Mouse (Mus musculus): ENCODE data around the gene Cptp. TPM values are rescaled to one million over a fixed set of nuclear protein-coding genes. Genes with fewer than 3 reads are reported as not detected.
A peak's percentile ranks its signal among the peaks of the same experiment; 100 is the strongest.

The Cptp gene
- total RNA-seq (2022): 1 to 10 TPM; 7.3 to 9.9 (median 8.6) TPM

- DNase-seq (ENCODE audit: low spot score): peak; percentile 98
Measured at GRCm38 (mm10) chr4:155869317-155870033, at the start of gene Cptp, which contains the start of gene Ints11. Gene Cptp, minus strand, starts transcription at chr4:155869440. Gene Ints11, plus strand, starts transcription at chr4:155869546.

- no peak for DNase-seq (ENCODE audit: low spot score)
Measured at GRCm38 (mm10) chr4:155908751-155909150, 39.5 kb upstream of the Cptp start.

GRCm38 (mm10) chr4:155908281-155908680 lies 39.0 kb upstream of the Cptp start:
- DNase-seq (ENCODE audit: low spot score): no peak

- no peak for DNase-seq (ENCODE audit: low spot score)
Measured at GRCm38 (mm10) chr4:155907003-155907402, 37.8 kb upstream of the Cptp start.

- no peak for DNase-seq (ENCODE audit: low spot score)
Measured at GRCm38 (mm10) chr4:155906125-155906524, 36.9 kb upstream of the Cptp start.

GRCm38 (mm10) chr4:155905634-155906033 lies 36.4 kb upstream of the Cptp start:
- no peak for DNase-seq (ENCODE audit: low spot score)

- DNase-seq (ENCODE audit: low spot score): peak; percentile 0
Measured at GRCm38 (mm10) chr4:155904318-155905102, 35.3 kb upstream of the Cptp start.

GRCm38 (mm10) chr4:155903246-155903645 lies 34.0 kb upstream of the Cptp start:
- no peak for DNase-seq (ENCODE audit: low spot score)

GRCm38 (mm10) chr4:155901205-155901604 lies 32.0 kb upstream of the Cptp start:
- DNase-seq (ENCODE audit: low spot score): no peak

- DNase-seq (ENCODE audit: low spot score): no peak
Measured at GRCm38 (mm10) chr4:155899355-155899754, 30.1 kb upstream of the Cptp start.

GRCm38 (mm10) chr4:155898318-155898717 lies 29.1 kb upstream of the Cptp start:
- no peak for DNase-seq (ENCODE audit: low spot score)

- no peak for DNase-seq (ENCODE audit: low spot score)
Measured at GRCm38 (mm10) chr4:155896461-155896860, 27.2 kb upstream of the Cptp start.

GRCm38 (mm10) chr4:155895826-155896225 lies 26.6 kb upstream of the Cptp start:
- no peak for DNase-seq (ENCODE audit: low spot score)

GRCm38 (mm10) chr4:155895216-155895615 lies 26.0 kb upstream of the Cptp start:
- peak; percentile 70 for DNase-seq (ENCODE audit: low spot score)

GRCm38 (mm10) chr4:155894311-155894881 lies 25.2 kb upstream of the Cptp start:
- peak; percentile 86 for DNase-seq (ENCODE audit: low spot score)

GRCm38 (mm10) chr4:155893212-155893690 lies 24.0 kb upstream of the Cptp start:
- DNase-seq (ENCODE audit: low spot score): no peak

GRCm38 (mm10) chr4:155892438-155893211 lies 23.4 kb upstream of the Cptp start:
- peak; percentile 35 for DNase-seq (ENCODE audit: low spot score)

GRCm38 (mm10) chr4:155892017-155892416 lies 22.8 kb upstream of the Cptp start:
- peak; percentile 61 for DNase-seq (ENCODE audit: low spot score)

- DNase-seq (ENCODE audit: low spot score): peak; percentile 94
Measured at GRCm38 (mm10) chr4:155891551-155892001, 22.3 kb upstream of the Cptp start, which contains the start of the genes Pusl1 and Acap3. Gene Pusl1, minus strand, starts transcription at chr4:155891781. Gene Acap3, plus strand, starts transcription at chr4:155891822.

- DNase-seq (ENCODE audit: low spot score): no peak
Measured at GRCm38 (mm10) chr4:155891011-155891471, 21.8 kb upstream of the Cptp start.

GRCm38 (mm10) chr4:155889316-155889715 lies 20.1 kb upstream of the Cptp start:
- DNase-seq (ENCODE audit: low spot score): no peak

Data from heart, adult 8-10 months (tissue).